Mouse (Mus musculus): Measurements from ENCODE around the gene Acat1.

The Acat1 gene

GRCm38 (mm10) chr9:53609968-53610781, at the start of gene Acat1:
TSS of gene Acat1 (minus strand) at chr9:53610382.
- DNase-seq (ENCODE audit: low spot score) = peak; percentile 89

GRCm38 (mm10) chr9:53634796-53635195, 24.6 kb upstream of the Acat1 start:
- no peak for DNase-seq (ENCODE audit: low spot score)

DNA sequence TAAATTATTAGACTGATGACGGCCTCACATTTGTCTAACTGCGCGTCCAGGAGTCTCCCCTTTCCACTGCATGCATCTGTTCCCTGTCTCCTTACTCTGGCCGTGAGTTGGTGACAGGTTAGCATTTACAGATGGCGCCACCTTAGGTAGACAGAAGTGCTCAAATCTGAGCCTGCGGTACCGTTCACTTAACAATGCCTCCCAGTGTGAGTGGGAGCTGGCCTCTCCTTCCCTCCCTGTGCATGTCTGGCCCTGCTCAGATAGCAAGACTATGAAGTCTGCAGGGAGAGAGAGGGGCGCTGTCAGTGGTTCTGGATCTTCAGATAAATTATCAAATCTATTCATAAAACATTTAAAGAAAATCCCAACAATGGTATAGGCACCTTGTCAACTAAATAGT, 5.1 kb upstream of the Acat1 start:
- DNase-seq (ENCODE audit: low spot score) = no peak

- DNase-seq (ENCODE audit: low spot score) = no peak
Measured at GRCm38 (mm10) chr9:53614286-53614685, 4.1 kb upstream of the Acat1 start.

GRCm38 (mm10) chr9:53609306-53609967, 745 bp downstream of the Acat1 start:
- DNase-seq (ENCODE audit: low spot score) = no peak

DNA sequence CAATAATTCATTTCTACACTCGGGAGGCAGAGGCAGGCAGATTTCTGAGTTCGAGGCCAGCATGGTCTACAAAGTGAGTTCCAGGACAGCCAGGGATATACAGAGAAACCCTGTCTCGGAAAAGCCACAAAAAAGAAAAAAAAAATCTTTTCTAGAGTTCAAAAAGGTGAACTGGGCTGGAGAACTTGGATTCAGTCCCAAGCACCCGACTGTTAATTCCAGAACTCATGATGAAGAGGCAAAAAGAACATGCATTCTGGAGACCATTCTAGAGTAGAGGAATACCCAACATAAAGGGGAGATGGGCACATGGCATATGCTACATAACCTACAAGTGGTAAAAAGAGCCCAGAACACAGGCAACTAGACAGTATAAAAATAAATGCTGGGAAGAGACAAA, 2.4 kb downstream of the Acat1 start:
- DNase-seq (ENCODE audit: low spot score) = no peak

GRCm38 (mm10) chr9:53607192-53607591, 3.0 kb downstream of the Acat1 start:
- no peak for DNase-seq (ENCODE audit: low spot score)

DNA sequence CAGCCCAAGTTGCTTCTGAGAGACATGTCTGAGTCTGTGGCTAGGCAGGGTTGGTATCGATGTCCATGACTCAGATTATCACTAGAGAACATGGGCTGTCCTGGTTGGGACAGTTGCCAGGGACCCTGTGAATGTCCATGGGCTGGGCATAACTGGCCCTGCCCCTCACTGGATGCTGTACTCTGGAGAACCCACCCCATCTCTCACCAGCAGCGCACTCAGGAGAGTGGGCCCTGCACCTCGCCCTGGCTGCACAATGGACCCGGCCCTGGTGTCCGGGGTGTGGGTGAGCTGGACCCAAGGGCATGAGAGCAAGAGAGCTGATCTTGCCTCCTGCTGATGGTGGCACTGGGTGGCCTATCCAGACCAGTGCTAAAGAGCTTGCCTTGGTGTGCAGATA, 5.2 kb downstream of the Acat1 start:
- no peak for DNase-seq (ENCODE audit: low spot score)

DNA sequence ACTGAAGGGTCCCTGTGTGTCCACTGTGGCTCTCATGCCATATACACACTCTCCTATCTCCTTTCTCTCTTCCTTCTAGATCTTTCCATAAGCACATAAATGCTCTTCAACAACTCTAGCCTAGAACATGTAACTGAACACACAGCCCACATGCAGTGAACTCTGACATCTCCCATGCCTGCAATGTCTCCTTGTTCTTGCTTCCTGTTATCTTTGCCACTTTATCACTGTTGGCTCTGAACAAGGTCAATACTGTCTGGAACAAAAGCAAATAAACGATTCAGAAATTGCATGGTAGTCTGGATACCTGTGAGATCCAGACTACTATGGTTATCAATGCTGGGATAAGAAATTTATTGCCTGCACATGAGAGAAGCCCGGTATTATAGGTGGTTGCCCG, 6.3 kb downstream of the Acat1 start:
- no peak for DNase-seq (ENCODE audit: low spot score)

DNA sequence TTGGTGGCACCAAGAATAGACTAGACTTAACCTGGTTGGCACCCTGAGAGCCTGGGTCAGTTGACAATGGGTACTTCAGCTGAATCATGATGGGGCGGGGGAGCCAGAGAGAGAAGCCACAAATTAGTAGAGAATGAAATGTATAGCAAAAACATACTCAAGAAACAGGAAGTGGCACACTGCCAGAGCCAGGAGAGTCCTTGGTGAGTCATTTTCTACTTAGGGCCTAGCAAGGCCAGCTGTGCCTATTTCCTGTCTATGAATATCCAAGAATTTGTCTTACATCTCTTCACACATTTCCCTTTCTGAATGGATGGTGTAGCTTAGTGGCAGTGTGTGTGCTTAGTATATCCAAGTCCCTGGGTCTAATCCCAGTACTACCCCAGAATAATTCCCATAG, 6.8 kb downstream of the Acat1 start:
- no peak for DNase-seq (ENCODE audit: low spot score)

DNA sequence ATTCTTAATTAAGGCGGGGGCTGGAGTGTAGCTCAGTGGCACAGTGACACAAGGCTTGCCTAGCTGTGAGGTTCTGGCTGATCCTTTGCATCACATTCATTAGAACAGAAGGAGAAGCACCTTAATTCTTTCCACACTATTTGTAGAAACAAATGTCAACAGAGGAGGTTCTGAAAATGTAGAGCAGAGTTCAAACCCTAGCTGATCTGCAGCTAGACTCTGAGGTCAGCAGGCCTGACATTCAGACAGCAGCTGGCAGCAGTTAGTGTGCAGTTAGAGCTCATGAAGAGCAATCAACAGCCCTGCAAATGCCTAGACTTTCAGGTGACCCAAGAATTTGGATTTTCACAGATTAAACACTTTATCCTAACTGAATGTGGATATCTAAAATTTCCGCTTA, 8.6 kb downstream of the Acat1 start:
- DNase-seq (ENCODE audit: low spot score) = no peak

- no peak for DNase-seq (ENCODE audit: low spot score)
Measured at GRCm38 (mm10) chr9:53598631-53599030, 11.6 kb downstream of the Acat1 start.

DNA sequence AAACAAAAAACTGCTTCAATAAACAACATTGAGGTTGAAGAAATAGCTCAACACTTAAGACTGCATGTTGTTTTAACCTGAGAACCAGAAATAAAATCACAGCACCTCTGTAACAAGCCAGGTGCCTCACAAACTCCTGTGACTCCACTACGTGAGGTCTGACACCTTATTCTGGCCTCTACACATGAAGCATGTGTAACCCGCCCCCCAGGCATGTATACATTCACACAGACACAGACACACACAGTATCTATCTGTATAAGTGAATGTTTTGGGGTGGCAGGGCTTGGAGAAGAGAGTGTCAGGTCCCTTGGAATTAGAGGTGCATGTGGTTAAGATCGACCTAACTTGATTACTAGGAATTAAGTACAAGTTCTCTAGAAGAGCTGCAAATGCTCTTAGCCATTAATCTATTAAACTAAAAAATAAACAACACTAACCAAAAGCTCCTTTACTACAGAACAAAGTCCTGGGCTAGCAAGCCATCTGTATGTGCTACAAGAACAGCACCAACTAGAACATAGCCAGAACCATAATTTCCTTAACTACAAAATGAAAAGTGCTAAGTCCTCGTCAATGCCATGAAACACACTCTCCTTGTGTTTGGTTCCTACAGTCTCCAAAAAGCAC, 13.1 kb downstream of the Acat1 start:
- DNase-seq (ENCODE audit: low spot score) = no peak

- peak; percentile 76 for DNase-seq (ENCODE audit: low spot score)
Measured at GRCm38 (mm10) chr9:53594764-53595163, 15.4 kb downstream of the Acat1 start.

DNA sequence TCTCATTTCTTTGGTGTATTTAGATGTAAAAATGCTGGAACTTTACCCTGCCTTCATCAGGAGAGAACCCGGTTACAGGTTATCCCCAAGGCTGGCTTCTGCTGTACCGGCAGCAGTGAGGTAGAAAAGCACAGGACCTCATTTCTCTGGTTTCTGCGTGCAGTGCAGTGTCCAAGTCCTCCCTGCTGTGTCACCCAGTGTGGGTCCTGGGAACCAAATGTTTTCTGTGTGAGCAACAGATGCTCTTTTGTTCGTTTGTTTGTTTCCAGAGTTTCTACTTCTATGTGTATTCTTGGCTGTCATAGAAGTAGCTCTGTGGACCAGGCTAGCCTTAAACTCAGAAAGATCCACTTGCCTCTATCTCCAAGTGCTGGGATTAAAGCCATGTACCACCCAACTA, 28.3 kb downstream of the Acat1 start:
- no peak for DNase-seq (ENCODE audit: low spot score)

- no peak for DNase-seq (ENCODE audit: low spot score)
Measured at GRCm38 (mm10) chr9:53575721-53576120, 34.5 kb downstream of the Acat1 start.

DNA sequence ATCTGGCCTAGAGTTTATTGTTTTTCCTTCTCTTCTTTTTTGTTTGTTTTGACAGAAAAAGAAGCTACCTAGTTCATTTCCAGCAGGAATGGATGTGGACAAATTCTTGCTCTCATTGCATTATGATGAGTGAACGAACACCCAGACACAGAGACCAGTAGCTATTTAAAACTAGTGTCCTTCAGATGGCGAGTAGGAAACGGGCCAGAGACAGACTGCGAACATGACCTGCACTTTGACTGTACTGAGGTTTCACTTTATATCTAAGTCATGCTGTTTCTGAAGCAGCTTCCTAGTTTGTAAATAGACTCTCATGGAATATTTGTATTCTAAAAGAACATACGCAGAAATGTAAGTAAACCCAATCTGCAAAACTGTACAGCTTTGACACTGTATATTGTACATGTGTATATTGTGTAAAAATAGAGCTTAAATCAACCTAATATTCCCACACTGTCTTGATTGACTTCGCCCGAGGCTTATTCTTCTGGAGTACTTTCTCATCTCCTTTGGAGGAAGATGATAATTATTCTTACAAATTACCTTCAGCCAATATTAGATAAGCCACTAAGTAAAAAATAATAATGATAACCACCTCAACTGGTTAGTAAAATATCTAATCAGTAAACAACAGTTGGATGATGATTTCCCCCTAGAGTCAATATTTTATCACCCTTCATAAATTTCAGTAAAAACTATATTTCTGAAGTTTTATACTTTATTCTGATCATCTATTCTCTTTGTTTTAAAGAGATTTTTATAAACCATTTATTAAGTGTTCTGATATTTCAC, 37.5 kb downstream of the Acat1 start:
- no peak for DNase-seq (ENCODE audit: low spot score)

DNA sequence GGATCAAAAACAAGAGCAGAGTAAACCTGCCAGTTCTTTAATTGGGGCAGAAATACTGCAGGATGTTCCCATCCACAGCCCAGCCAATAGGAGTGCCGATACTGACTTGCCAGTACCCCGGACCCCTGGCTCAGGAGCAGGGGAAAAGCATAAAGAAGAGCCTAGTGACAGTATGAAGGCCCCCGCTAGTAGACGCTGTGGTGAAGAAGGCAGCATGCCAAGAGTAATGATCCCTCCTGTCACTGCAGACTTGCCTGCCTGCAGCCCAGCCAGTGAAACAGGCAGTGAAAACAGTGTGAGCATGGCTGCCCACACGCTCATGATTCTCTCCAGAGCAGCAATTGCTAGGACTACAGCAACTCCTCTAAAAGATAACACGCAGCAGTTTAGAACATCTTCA, 39.5 kb downstream of the Acat1 start:
- DNase-seq (ENCODE audit: low spot score) = no peak

- DNase-seq (ENCODE audit: low spot score) = no peak
Measured at GRCm38 (mm10) chr9:53537336-53537965, 72.7 kb downstream of the Acat1 start.

- DNase-seq (ENCODE audit: low spot score) = peak; percentile 99
Measured at GRCm38 (mm10) chr9:53536558-53537320, 73.4 kb downstream of the Acat1 start, which contains the start of the genes Atm and Npat. TSS of gene Atm (minus strand) at chr9:53536740. TSS of gene Npat (plus strand) at chr9:53537047.
